Mouse (Mus musculus): Measurements from ENCODE around the gene Cdh18. TPM values are rescaled to one million over a fixed set of nuclear protein-coding genes. Genes with fewer than 3 reads are reported as not detected.

Cdh18 gene
- polyA plus RNA-seq, 1 experiment from 2014 or later, result not detected

DNA sequence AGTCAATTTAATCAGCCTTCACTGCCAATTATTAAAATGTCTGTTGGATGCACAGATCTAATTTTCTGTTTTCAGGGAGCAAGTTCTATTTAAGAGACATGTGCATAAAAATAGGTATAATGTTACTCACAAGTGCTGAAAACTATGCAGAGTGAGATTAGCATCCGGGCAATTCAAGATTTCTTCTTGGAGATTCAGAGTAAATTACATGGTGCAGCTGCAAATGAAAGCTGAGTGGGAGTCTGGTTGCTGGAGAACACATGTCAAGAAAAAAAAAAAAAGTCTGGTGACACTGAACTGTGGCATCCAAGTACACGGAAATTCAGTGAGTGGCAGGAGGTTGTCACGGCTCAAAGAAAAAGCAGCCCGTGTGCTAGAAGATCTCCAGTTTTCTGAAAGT is 348.9 kb downstream of the Cdh18 start:
- 55% methylated on average over 4 of the region's 4 CpGs for WGBS
- no peak overlapping the region for H3K27ac ChIP-seq (ENCODE audit: low read length)
- H3K4me1 ChIP-seq (ENCODE audit: insufficient read depth, low read depth, low read length), result no peaks in the 10 kb centered on the region
- no peak overlapping the region for H3K9ac ChIP-seq (replicated peaks; ENCODE audit: low read depth)
- no peak overlapping the region for H3K4me3 ChIP-seq (ENCODE audit: low read depth, low read length)
- TF ChIP-seq EP300 (IDR thresholded peaks at IDR 0.05), result no peak
- TF ChIP-seq CTCF (IDR thresholded peaks at IDR 0.05), result no peak
- no peak overlapping the region for H3K4me2 ChIP-seq (replicated peaks; ENCODE audit: low read depth, low read length)
- H3K36me3 ChIP-seq (ENCODE audit: insufficient read depth, low read length), result no peaks in the 10 kb centered on the region
- DNase-seq (ENCODE audit: low spot score) (no peak), ATAC-seq (no peak)
- H3K9me3 ChIP-seq (ENCODE audit: low read length), result no peaks in the 10 kb centered on the region
- no peaks in the 10 kb centered on the region for H3K27me3 ChIP-seq (replicated peaks; ENCODE audit: insufficient read depth, low read length)

GRCm38 (mm10) chr15:22898208-22898607 is 349.4 kb downstream of the Cdh18 start:
- Histone ChIP-seq H3K4me3 (ENCODE audit: low read depth, low read length) (no peak overlapping the region), H3K36me3 (ENCODE audit: insufficient read depth, low read length) (no peaks in the 10 kb centered on the region), H3K4me1 (ENCODE audit: insufficient read depth, low read depth, low read length) (no peaks in the 10 kb centered on the region), H3K9ac (replicated peaks; ENCODE audit: low read depth) (no peak overlapping the region), H3K4me2 (replicated peaks; ENCODE audit: low read depth, low read length) (no peak overlapping the region), H3K27me3 (replicated peaks; ENCODE audit: insufficient read depth, low read length) (no peaks in the 10 kb centered on the region), H3K9me3 (ENCODE audit: low read length) (no peaks in the 10 kb centered on the region), H3K27ac (ENCODE audit: low read length) (no peak overlapping the region)
- WGBS, result 65% methylated on average over 4 of the region's 4 CpGs
- ATAC-seq, result no peak
- no peak for DNase-seq (ENCODE audit: low spot score)
- TF ChIP-seq CTCF (IDR thresholded peaks at IDR 0.05), result no peak
- no peak for TF ChIP-seq EP300 (IDR thresholded peaks at IDR 0.05)

DNA sequence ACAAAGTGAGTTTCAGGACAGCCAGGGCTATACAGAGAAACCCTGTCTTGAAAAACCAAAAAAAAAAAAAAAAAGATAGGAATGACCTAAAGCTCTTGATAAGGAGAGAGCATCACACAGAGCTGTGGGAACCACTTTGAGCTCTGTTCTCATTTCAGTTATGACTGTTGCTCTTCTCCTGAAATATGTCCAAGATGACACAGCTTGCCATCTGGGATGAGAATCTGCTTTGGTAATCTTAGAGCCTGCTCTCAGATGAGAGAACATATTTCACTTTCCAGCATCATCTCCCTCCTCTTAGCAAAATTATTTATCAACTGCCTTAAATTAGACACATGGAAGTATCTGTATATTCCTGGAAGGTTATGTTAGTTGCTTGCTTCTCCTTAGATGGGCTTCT is 365.6 kb downstream of the Cdh18 start:
- TF ChIP-seq CTCF (IDR thresholded peaks at IDR 0.05) (no peak), EP300 (IDR thresholded peaks at IDR 0.05) (no peak)
- Histone ChIP-seq H3K9me3 (ENCODE audit: low read length) (no peaks in the 10 kb centered on the region), H3K4me2 (replicated peaks; ENCODE audit: low read depth, low read length) (no peak overlapping the region), H3K4me1 (ENCODE audit: insufficient read depth, low read depth, low read length) (no peaks in the 10 kb centered on the region), H3K36me3 (ENCODE audit: insufficient read depth, low read length) (no peaks in the 10 kb centered on the region), H3K27me3 (replicated peaks; ENCODE audit: insufficient read depth, low read length) (no peaks in the 10 kb centered on the region), H3K27ac (ENCODE audit: low read length) (no peak overlapping the region), H3K9ac (replicated peaks; ENCODE audit: low read depth) (no peak overlapping the region), H3K4me3 (ENCODE audit: low read depth, low read length) (no peak overlapping the region)
- DNase-seq (ENCODE audit: low spot score), result no peak
- ATAC-seq, result no peak

GRCm38 (mm10) chr15:22934293-22934692 is 385.5 kb downstream of the Cdh18 start:
- Histone ChIP-seq H3K4me2 (replicated peaks; ENCODE audit: low read depth, low read length) (no peak overlapping the region), H3K9ac (replicated peaks; ENCODE audit: low read depth) (no peak overlapping the region), H3K4me1 (ENCODE audit: insufficient read depth, low read depth, low read length) (no peaks in the 10 kb centered on the region), H3K36me3 (ENCODE audit: insufficient read depth, low read length) (no peaks in the 10 kb centered on the region), H3K4me3 (ENCODE audit: low read depth, low read length) (no peak overlapping the region), H3K9me3 (ENCODE audit: low read length) (no peaks in the 10 kb centered on the region), H3K27me3 (replicated peaks; ENCODE audit: insufficient read depth, low read length) (no peaks in the 10 kb centered on the region), H3K27ac (ENCODE audit: low read length) (no peak overlapping the region)
- no peak for ATAC-seq
- no peak for TF ChIP-seq EP300 (IDR thresholded peaks at IDR 0.05)
- peak; percentile 5 for DNase-seq (ENCODE audit: low spot score)
- WGBS, result 43% methylated on average over 4 of the region's 4 CpGs

DNA sequence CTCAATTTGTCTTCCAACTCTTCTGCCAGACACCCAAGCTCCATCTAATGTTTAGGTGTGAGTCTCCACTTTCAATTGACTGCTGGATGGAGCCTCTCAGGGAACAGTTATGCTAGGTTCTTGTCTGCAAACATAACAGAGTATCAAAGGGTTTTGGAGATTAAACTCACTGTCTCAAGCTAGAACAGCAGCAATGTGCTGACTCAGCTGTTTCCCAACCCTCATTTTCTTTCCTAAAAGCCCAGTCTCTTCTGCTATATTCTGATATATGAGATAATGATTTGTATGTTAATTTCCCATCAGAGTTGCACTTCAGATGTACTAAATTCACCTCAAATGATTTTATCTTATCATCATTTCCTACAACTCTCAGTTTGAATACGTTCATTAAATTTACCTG is 398.4 kb downstream of the Cdh18 start:
- 61% methylated on average over 1 of the region's 1 CpGs for WGBS
- Histone ChIP-seq H3K27ac (ENCODE audit: low read length) (no peak overlapping the region), H3K27me3 (replicated peaks; ENCODE audit: insufficient read depth, low read length) (no peaks in the 10 kb centered on the region), H3K36me3 (ENCODE audit: insufficient read depth, low read length) (no peaks in the 10 kb centered on the region), H3K4me2 (replicated peaks; ENCODE audit: low read depth, low read length) (no peak overlapping the region), H3K4me1 (ENCODE audit: insufficient read depth, low read depth, low read length) (no peaks in the 10 kb centered on the region), H3K9ac (replicated peaks; ENCODE audit: low read depth) (no peak overlapping the region), H3K4me3 (ENCODE audit: low read depth, low read length) (no peak overlapping the region), H3K9me3 (ENCODE audit: low read length) (no peaks in the 10 kb centered on the region)
- no peak for TF ChIP-seq EP300 (IDR thresholded peaks at IDR 0.05)
- no peak for TF ChIP-seq CTCF (IDR thresholded peaks at IDR 0.05)
- no peak for ATAC-seq
- DNase-seq (ENCODE audit: low spot score), result no peak

- Histone ChIP-seq H3K9me3 (ENCODE audit: low read length) (no peaks in the 10 kb centered on the region), H3K27ac (ENCODE audit: low read length) (no peak overlapping the region), H3K27me3 (replicated peaks; ENCODE audit: insufficient read depth, low read length) (no peaks in the 10 kb centered on the region), H3K36me3 (ENCODE audit: insufficient read depth, low read length) (no peaks in the 10 kb centered on the region), H3K4me3 (ENCODE audit: low read depth, low read length) (no peak overlapping the region), H3K4me1 (ENCODE audit: insufficient read depth, low read depth, low read length) (no peaks in the 10 kb centered on the region), H3K4me2 (replicated peaks; ENCODE audit: low read depth, low read length) (no peak overlapping the region), H3K9ac (replicated peaks; ENCODE audit: low read depth) (no peak overlapping the region)
- ATAC-seq (no peak), DNase-seq (ENCODE audit: low spot score) (no peak)
- 64% methylated on average over 11 of the region's 11 CpGs for WGBS
- TF ChIP-seq CTCF (IDR thresholded peaks at IDR 0.05) (no peak), EP300 (IDR thresholded peaks at IDR 0.05) (no peak)
Observed at GRCm38 (mm10) chr15:22969424-22969823, 420.6 kb downstream of the Cdh18 start.

GRCm38 (mm10) chr15:22980136-22980535 is 431.3 kb downstream of the Cdh18 start:
- Histone ChIP-seq H3K4me3 (ENCODE audit: low read depth, low read length) (no peak overlapping the region), H3K9me3 (ENCODE audit: low read length) (no peaks in the 10 kb centered on the region), H3K27me3 (replicated peaks; ENCODE audit: insufficient read depth, low read length) (no peaks in the 10 kb centered on the region), H3K27ac (ENCODE audit: low read length) (no peak overlapping the region), H3K4me2 (replicated peaks; ENCODE audit: low read depth, low read length) (no peak overlapping the region), H3K36me3 (ENCODE audit: insufficient read depth, low read length) (no peaks in the 10 kb centered on the region), H3K4me1 (ENCODE audit: insufficient read depth, low read depth, low read length) (no peaks in the 10 kb centered on the region), H3K9ac (replicated peaks; ENCODE audit: low read depth) (no peak overlapping the region)
- TF ChIP-seq EP300 (IDR thresholded peaks at IDR 0.05), result no peak
- no peak for TF ChIP-seq CTCF (IDR thresholded peaks at IDR 0.05)
- 69% methylated on average over 5 of the region's 5 CpGs for WGBS
- DNase-seq (ENCODE audit: low spot score), result no peak
- ATAC-seq, result no peak
